Mouse (Mus musculus) heart, postnatal 14 days (tissue): ENCODE measurements around the gene Actr2. TPM values are rescaled to one million over a fixed set of nuclear protein-coding genes. Genes with fewer than 3 reads are reported as not detected.
A peak's percentile ranks its signal among the peaks of the same experiment; 100 is the strongest.
"Not testable (repeated sequence)": the region's sequence is repeated elsewhere in the genome, so short reads cannot be mapped to it uniquely, and the experiment has no call there.

ENCODE experiments used
- DNase-seq, 2 experiments: peaks; one replicate each; pipeline ENCODE4 v3.0.0; 2021 to 2022
- intact Hi-C: fragments of 180-260 bp; cut with DNase I; formaldehyde crosslinking; loops from one replicate; pipeline ENCODE4 v1.15.1; 2025
- long read RNA-seq, 2 experiments: library from polyadenylated mRNA; stranded (forward); transcript quantifications; one replicate each; pipeline ENCODE4 v2.0.0; 2021
- total RNA-seq, 2 experiments: library from RNA; stranded (reverse); gene quantifications; 2 replicates each; pipeline ENCODE4 v1.2.3; 2021

Actr2 gene
- total RNA-seq = 10 to 100 TPM; 78.3 to 85.4 TPM
- long read RNA-seq, experiment 1, transcript Actr2-201 (9 exons, 3,631 nt) = major isoform, 15 of 21 reads
- long read RNA-seq, experiment 1, partial matches to known transcripts = 1 of 21 reads
- long read RNA-seq, experiment 1, other reads (novel, unspliced or antisense) = 4 of 21 reads
- long read RNA-seq, experiment 2, transcript Actr2-201 (9 exons, 3,631 nt) = major isoform, 21 of 28 reads
- long read RNA-seq, experiment 2, partial matches to known transcripts = 1 of 28 reads
- long read RNA-seq, experiment 2, other reads (novel, unspliced or antisense) = 6 of 28 reads

DNA sequence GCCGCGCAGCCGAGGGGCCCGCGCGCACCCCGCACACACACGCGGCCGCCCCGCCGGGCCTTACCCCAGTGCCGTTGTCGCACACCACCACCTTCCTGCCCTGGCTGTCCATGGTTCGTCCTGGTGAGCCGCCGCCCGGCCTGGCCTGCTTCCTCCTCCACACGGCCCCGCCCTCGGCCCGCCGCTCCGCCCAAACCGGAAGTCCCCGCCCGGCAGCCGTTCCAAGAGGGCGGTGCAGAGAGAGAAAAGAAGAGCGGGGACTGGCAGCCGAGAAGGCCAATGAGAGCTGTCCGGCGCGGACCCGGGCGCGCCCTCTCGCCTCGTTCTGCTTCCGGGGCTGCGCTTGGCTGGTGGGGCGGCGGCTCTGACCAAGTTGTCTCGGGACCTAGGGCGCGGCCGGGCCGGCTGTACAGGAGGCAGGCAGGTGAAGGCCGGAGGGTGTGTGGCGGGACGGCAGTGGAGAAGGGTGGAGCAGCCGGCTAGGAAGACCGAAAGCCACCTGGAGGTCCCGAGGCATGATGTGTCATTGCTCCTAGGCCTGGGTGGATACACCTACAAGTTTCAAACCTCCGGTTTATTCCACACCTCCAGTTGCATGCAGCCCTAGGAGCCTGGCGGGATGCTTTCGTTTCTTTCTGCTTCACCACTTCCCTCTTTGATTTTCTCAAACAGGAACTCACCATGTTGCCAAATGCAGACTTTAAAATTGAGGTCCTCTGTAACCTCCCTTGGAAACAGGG, at the start of gene Actr2:
TSS of gene Actr2 (minus strand) at position 173 of the 740 bp plus-strand sequence.
- intact Hi-C loops = loop anchor here (5.0 kb wide), 1 partner anchor 429 kb away; the partner anchor contains the start of gene Sertad2
- peak; percentile 99 for DNase-seq

DNA sequence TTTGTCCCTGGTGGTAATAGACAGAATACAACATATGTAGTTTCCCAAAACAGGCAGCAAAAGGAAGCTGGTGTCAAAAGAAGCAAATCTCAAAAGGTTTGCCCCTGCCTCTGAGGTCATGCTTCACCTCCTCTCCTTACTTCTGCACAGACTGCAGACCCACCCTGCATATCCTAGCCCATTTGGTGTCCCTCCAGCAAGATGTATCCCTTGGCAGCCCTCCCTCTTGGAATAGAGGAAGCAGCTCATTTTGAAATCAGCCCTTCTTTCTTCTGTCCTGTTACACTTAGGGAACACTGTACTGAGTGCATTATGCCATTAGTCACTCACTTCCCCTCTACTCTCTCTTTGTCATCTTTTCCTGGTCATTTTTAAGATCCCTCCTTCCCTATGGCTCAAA, 46.2 kb upstream of the Actr2 start:
- intact Hi-C loops = no loop called here

DNA sequence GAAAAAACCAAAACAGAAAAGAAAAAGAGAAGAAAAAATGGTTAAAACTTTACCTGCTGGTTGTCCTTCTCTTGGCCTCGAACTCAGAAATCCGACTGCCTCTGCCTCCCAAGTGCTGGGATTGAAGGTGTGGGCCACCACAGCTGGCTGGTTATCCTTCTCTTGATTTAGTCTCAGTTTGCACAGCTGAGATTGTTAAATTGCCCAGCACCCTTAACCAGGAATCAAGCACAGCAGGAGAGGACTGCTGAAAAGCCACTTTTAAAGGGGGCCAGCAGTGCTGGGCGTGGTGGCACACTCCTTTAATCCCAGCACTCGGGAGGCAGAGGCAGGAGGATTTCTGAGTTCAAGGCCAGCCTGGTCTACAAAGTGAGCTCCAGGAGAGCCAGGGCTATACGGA, 40.8 kb upstream of the Actr2 start:
- intact Hi-C loops, DNase-seq: not testable (repeated sequence)

More for the DNA sequence above, 46.2 kb upstream of the Actr2 start:
- peak; percentile 3 to 13 for DNase-seq

DNA sequence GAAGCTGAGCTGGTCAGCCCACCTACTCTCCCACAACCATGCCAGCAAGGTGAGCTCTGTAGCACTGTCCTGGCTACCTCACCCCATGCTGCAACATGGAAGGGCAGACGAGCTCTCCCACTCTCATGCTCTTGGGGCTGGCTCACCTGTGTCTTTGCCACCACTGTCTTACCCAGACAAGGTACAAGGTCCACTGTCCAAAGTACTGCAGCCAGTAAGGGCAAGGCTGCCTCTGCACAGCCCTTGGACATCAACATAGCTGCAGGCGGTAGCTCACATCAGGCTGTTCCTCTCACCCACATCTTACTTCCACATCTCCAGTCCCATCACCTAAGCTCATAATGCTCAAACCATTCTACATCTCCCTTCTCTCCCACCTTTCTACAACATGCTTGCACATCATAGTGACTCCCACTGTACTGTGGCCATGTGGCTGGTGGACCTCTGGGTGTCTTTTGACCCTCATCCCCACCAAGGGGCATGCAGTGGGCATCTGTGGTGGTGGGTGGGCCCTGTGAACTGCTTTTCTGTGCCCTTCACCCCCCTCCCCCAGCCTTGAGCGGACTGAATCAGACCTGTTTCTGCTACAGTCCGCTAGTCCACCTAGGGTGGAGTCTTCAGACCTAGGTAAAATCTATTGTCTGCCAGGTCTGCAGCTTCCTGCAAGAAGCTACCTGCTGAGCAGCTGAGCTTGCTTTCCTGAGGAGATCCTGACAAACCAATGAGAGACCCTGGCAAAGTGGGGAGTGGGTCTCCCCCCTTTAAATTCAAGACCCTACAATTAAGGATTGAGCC, 39.6 kb upstream of the Actr2 start:
- intact Hi-C loops = no loop called here
- DNase-seq = no peak

DNA sequence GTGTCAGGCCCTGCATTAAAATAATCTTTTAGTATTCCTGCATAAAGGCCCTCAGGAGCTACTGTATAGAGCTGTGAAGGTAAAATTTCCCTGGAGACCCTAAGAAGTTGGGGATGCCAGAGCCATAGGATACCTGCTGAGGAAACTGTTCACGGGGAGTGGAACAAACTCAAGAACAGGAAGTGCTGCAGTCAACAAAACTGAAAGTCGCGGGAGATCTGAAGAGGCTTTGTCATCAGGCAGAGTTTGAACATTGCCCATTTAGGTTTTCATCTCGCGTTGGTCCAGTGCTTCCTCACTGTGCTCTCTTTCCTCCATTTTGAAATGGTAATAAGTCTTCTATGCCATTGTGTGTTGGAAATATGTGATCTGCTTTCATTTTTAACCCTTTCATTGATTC, 38.6 kb upstream of the Actr2 start:
- intact Hi-C loops = no loop called here
- no peak for DNase-seq

DNA sequence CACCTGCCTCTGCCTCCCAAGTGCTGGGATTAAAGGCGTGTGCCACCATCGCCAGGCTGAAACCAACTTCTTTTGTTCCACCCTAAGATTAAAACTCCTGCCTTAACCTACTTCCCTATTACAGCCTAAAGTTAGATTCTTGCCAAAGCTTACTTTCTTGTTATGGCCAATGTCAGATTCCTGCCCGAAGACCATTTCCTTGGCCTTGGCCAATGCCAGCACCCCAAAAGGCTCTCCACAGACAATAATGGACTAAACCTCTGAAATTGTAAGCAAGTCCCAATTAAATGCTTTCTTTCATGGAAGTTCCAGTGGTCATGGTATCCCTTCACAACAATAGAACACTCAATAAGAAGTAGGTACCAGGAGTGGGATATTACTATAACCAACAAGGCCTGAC, 37.2 kb upstream of the Actr2 start:
- intact Hi-C loops = no loop called here

DNA sequence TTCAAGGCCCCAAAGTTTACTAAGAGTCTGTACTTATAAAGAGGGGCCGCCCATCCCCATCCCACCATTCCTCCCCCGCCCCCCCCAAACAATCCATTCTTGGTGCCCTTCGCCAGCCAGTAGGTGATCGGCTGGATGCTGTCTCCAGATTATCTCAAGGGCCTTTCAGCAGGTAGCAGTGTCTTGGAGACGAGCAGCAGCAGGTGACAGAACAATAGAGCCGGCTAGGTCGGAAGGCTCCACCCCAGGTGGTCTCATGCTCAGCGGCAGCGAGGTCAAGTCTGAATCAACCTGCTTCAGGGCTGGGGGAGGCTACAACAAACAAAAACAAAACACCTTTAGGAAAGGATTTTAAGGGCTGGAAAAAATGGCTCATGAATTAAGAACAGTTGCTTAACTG, 32.7 kb upstream of the Actr2 start:
- DNase-seq = no peak
- intact Hi-C loops = no loop called here

More for the DNA sequence above, 37.2 kb upstream of the Actr2 start:
- no peak for DNase-seq

DNA sequence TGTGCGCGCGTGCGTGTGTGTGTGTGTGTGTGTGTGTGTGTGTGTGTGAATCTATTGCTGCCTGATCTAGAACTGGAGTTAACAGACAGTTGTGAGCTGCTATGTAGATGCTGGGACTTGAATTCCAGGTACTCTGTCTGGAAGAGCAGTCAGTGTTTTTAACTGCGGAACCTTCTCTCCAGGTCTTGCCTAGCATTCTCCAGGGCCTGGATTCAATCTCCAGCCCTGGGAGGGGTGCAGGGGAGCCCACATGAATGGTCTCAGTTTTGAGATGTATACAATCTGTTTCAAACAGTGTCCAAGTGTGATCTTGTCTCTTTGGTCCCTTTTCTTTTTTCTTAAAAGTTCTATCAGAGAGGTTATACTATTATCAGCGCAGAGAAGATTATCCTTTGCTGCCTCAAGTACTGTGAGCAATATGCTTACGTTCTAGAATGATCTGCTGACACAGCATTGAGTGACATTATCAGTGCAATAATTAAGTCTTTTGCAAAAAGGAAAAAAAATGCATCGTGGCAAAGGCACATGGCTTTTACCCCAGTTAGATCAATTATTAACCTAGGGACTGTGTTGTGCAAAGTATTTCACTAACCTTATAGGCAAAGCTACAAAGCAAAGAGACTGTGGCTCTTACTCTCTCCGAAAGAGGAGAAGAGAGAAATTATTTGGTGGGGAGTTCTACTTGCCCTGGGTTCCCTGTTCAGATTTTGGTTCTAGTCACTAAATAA, 32.0 kb upstream of the Actr2 start:
- intact Hi-C loops = no loop called here
- no peak for DNase-seq

DNA sequence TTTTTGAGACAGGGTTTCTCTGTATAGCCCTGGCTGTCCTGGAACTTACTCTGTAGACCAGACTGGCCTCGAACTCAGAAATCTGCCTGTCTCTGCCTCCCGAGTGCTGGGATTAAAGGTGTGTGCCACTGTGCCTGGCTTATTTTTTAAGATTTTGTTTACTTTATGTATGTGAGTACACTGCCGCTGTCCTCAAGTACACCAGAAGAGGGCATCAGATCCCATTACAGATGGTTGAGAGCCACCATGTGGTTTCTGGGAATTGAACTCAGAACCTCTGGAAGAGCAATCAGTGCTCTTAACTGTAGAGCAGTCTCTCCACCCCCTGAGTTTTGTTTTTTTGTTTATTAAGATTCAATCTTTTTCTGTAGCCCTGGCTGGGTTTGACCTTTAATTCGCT, 31.0 kb upstream of the Actr2 start:
- DNase-seq = not testable (repeated sequence)

DNA sequence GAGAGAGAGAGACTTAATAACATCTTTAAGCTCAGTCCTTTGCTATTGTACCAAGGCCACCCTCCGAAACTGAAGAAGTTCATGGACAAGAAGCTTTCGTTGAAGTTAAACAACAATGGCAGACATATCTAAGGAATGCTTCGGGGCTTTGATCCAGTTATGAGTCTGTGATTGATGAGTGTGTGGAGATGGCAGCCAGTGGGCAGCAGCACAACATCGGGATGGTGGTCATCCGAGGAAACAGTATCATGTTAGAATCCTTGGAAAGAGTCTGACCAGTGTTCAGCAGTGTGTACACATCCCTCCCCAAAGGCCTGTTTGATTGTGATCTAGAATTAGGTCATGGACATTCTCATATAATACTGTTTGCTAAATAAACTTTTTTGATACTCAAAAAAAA, 29.8 kb upstream of the Actr2 start:
- intact Hi-C loops = no loop called here
- DNase-seq = no peak

More for the DNA sequence above, 31.0 kb upstream of the Actr2 start:
- intact Hi-C loops = not testable (repeated sequence)

DNA sequence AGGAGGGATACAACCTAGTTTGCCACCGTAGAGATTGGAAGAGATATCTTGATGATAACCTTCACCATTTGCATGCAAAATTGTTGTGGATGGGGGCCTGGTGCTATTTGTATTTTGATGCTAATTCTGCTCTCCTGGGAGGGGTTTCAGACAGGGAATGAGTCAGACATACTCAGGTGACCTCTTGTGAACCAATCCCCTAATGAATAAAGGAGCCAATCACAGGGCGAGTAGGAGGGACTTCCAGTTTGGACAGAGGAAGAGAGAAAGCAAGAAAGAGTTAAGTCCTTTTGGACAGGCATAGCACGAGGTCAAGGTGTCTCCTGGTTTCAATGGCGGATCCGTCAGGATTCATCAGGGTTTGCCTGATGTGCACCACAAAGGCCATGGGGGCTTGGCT, 27.6 kb upstream of the Actr2 start:
- no peak for DNase-seq
- intact Hi-C loops = no loop called here

DNA sequence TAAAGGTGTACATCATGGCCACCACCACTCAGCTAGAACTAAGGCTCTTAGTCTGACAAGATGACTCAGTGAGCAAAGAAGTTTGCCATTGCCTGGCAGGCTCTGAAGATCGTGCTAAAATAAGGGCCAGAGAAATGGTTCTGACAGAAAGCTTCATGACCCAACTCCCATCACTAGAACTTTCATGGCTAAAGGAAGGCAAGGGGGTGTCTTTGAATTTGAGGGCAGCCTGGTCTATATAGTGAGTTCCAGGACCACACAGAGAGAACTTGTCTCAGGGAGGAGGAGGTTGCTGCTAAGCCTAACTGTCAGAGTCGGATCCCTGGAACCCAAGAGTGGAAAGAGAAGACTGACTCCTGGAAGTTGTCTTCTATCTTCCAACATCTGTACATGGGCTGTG, 27.0 kb upstream of the Actr2 start:
- intact Hi-C loops = no loop called here
- no peak for DNase-seq

DNA sequence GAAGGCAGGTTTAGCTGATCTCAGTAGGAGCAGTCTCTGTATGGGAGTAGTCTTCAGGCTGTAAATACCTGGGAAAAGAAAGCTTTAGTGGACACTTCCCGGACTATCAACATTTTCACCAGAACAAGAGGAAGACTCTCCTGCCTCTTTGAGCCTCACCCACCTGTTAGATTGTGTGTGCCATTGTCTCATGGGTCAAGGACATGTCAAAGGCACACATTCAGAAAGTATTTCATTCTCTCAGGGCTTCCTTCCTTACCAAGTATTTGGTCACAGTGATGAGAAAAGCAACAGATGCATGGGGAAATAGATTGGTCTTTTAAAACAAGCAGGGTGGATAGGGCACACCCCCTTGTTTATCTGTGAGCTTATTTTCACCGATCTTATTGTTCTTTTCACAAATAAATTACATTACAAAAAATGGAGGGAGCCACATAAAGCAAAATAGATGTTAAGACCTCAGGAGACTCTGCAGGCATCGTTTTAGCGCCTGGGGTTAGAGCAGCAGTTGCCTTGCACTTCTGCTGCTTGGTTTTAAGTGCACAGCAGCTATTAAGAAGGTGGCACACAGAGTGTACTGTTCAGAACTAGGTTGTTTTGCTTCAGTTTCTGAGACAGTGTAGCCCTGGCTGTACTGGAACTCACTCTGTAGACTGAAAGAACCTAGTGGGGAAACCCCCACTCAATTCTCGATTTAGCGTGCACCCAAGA, 25.9 kb upstream of the Actr2 start:
- DNase-seq = no peak
- intact Hi-C loops = no loop called here

DNA sequence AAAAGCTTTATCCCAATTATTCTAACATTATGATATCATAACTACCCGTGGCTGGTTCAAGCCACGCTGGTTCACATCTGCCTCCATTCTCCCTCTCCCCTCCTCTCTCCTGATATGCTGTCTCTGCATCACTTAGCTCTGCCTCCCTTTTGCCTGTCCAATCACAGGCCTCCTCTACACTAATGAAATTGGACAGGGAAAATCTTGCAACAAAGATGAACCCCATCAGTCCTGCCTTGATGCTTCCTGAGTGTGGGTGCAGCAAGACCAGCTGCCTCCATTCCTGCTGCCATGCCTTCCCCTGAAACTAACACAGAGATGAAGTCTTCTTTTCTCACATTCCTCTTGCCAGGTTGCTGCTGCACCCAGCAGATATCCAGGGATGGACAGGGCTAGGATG, 25.2 kb upstream of the Actr2 start:
- no peak for DNase-seq
- intact Hi-C loops = no loop called here

DNA sequence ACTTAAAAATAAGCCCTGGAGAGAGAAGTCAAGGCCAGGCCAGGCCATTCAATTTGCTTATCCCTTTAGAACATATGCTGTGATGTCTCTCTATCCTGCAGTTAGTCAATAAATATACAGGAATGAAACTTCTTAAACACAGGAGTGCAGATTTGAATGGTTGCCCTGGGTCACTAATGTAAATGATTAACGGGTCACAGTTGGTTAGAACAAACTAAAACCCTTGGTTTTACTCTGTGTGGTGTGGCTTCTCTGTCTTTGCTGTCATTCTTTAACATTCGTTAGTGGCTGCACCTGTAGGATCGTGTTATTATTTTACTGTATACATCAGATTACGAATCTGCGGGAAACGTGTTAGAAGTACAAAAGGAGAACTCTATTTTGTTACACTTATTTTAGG, 23.6 kb upstream of the Actr2 start:
- intact Hi-C loops = no loop called here

DNA sequence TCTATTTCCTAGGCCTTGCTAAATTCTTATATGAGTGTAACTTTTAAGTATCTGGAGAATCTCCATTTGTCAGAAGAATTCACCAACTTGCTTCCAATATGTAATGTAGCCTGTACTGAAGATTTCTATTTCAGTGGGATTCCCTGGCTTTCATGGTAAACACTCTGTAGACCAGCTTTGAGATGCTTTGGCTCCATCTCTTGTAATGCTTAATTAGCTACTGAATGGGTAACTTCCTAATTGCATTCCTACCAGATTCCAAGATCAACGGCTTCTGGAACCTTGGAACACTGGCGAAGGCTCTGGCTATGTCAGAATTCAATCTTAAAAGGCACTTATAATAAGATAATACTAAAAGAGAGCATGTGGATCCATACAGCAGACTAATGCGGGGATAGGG, 22.2 kb upstream of the Actr2 start:
- DNase-seq = not testable (repeated sequence)
- intact Hi-C loops = loop anchor here (5.0 kb wide), 3 partner anchors 112 to 197 kb away; partner anchors contain the start of genes Cep68 and Slc1a4

More for the DNA sequence above, 23.6 kb upstream of the Actr2 start:
- DNase-seq = no peak

DNA sequence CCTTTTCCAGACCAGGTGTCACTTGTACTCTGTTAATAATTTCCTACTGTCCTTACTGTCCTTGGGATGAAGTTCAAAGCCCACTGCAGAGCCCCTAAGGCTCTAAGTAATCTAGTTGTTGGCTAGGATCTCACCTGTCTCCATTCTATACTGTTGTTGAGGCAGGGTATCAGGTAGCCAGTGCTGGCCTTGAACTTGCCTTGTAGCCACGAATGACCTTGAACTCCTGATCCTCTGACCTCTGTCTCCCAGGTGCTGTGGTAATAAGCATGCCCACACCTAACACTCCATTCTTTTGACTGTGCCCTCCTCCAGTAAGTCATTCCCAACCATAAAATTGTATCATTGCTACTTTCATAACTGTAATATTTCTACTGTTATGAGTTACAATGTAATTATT, 21.0 kb upstream of the Actr2 start:
- intact Hi-C loops = loop anchor here (2.0 to 5.0 kb wide), 5 partner anchors 67 to 267 kb away; partner anchors contain the start of genes Cep68, Rab1a and Slc1a4
- DNase-seq = no peak

DNA sequence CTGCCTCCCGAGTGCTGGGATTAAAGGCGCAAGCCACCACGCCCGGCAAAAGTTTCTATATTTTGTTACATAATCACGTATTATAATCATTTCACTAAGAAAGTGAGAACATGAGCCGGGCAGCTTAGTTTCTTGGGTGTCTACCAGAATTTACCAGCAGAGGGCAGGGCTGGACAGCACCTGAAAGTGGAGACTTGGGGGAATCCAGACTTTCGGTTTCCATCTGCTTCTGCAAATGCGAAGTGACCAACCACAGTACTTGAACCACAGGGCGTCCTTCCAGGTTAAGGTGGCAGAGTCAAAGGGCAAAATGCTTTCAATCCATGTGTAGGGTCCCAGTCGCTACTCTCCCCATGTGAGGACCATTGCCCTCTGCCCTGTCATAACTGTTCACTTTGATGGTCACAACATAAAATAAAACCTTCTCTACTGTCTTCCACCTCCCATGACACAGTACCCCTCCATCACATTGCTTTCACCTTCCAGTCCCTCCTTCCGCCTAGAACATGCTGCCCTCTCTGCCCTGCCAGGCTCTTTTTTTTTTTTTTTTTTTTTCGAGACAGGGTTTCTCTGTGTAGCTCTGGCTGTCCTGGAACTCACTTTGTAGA, 20.3 kb upstream of the Actr2 start:
- DNase-seq = peak; percentile 81 to 89
- intact Hi-C loops = loop anchor here (2.0 to 5.0 kb wide), 5 partner anchors 68 to 268 kb away; partner anchors contain the start of genes Cep68, Rab1a and Slc1a4
